Mouse (Mus musculus): Measurements from ENCODE around the gene Mum1.

The Mum1 gene

DNA sequence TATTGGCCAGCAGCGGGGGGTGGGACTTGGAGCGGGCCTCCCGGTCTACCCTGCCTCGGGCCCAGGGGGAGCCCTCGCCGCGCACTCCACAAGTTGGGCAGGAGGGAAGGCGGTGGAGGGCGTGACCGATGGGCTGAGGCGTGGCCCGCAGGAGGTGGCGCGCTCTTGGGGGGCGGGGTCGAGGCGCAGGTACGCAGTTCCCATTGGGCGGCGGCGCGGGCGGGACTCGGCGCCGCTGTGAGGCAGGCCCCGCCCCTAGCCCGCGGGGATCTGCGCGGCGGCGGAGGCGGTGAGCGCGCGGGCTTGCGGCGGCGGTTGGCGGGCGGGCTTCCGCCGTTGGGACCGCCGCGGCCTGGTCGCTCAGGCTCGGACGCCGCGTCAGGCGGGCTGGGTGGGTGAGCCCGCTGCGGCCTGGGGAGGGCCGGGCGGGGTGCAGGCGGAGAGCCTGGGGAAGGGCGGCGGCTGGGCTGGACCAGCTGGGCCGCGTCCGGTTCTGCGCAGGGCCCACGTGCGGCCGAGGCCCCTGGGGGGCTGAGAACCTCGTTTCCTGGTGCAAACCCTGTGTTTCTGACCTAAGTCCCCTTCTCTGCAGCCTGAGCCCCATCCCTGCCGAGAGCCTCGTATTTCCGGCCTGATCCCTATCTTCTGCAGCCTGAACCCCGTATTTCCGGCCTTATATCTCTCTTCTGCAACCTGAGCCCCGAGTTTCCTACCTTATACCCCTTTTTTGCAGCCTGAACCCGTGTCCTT is at the start of gene Mum1:
TSS of gene Mum1 (plus strand) at position 19 of the 750 bp plus-strand sequence.
- DNase-seq (ENCODE audit: low spot score in 2 of 2), result peak; percentile 98

DNA sequence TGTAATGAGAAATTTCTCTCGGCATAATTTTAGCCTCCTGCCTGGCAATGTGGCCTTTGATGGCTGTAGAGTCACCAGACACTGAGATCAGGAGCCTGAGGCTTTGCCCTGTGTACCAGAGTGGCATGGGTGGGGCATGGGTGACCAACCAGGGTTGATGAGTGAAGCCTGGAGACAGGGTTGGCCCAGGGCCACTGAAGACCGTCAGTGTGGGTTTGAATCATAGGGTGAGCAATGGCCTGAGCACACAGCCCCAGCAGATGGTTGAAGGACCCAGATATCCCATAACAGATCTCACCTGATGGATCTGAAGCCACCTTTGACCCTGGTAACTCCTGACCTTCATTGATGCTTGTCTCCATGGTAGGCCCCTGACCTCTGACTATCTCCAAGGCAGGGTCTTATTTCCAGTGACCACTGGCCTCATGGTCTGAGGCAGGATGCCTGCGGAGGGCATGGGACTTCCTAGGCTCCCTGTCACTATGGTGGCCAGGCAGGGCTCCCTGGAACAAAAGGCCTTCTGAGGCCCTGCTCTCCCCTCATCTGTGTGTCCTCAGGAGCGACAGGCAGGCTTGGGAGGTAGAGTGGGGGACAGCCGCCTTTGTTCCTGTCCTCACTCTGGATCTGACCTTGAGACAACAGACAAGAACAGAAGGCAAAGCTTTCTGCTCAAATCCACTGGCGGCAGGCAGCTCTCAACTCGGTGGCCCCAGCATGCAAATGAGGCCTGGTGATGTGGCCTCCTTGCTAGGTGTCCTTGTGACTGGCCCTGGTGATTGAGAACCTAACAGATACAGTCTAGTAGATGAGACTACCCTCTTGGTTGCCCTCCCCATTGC is 48.6 kb upstream of the Mum1 start:
- DNase-seq (ENCODE audit: low spot score in 2 of 2), result no peak

DNA sequence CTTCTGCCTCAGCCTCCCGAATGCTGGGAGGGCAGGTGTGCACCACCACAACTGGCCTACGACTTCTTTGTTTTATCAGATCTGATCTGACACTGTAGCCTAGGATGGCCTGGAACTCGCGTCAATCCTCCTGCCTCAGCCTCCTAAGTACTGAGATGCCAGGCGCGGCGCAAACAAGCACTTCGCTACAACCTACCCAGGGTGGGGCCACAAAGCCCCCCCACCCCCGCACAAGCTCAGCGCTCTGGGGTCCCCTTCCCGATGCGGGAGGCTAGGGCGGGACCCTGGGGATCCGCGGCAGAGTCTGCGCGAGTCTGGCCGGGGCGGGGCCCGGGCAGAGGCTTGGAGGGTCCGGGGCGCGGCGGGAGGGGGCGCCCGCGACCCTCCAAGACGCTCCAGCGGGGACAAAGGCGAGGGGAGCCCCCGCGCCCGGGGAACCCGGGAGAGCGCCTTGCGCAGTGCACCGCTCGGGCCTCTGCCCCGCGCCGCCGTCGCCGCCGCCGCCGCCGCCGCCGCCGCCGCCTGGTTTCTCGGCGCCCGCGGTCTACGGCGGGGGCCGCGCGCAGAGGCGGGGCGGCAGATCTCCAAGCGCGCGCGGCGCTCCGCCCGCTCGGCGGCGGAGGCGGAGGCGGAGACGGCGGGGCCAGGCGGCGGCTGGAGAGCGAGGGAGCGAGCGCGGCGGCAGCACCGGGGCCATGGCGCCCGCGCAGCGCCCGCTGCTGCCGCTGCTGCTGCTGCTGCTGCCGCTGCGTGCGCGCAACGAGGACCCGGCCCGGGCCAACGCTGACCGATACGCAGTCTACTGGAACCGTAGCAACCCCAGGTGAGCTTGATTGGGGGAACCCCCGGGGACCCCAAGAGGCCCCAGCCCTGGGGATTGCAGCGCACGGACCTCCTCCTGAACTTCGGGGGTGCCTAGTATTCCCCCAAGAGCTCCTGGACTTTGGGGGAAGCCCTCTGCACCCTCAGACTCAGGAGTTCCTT is 46.9 kb upstream of the Mum1 start, which contains the start of gene Efna2:
TSS of gene Efna2 (plus strand) at position 415 of the 984 bp plus-strand sequence.
- DNase-seq (ENCODE audit: low spot score in 2 of 2), result no peak

DNA sequence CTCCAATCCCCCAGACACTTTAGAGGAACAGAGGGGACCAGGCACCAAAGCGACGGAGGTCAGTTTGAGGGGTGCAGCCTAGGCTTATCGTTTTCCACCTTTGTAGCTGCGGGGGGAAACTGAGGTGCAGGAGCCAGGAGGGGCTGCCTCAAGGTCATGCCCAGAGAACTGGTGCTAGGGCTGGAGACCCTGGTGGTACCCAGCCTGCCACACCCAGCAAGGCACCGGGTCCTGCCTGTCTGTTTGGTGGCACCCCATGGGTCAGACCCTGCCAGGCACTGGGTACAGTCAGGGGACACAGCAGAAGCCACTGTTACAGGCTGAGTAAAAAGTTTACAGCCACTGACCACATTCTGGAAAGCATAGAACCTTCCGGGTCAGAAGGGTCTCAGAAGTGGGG is 45.9 kb upstream of the Mum1 start:
- no peak for DNase-seq (ENCODE audit: low spot score in 2 of 2)

DNA sequence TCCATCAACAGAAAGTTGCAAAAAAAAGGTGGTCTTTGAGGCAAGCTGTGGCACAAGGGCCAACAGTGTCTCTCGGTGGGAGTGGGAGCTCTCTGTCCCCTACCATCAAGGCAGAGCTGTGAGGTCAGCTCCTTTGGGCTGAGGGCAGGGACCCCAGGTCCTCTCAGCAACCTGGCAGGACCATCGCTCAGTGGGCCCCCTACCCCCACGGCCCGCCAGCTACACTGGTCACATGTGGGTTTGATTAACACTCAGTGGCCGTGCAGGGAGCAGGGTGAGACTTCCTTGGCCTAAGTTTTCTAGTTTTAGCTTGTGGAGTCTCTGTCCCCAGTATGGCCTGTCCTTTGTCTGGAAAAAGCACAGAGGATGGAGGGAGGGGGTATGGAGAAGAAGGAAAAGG is 45.4 kb upstream of the Mum1 start:
- DNase-seq (ENCODE audit: low spot score in 2 of 2), result no peak

DNA sequence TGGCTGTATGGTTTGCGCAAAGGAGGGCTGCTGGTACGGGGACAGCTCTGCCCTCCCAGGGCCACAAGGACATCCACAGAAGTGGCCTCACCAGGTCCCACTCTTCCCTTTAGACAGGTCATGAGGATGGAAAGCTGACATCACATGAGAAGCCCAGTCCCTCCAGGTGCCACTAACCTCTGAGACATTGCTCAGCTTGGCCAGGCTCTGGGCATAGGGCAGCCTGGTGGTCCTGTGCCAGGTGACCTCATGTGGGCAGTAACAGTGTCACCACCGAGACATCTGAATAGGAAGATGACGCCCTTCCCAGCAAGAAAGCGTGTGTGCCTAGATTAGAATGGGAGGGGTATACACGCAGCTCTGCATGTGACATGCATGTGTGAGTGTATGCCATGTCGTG is 43.7 kb upstream of the Mum1 start:
- no peak for DNase-seq (ENCODE audit: low spot score in 2 of 2)

DNA sequence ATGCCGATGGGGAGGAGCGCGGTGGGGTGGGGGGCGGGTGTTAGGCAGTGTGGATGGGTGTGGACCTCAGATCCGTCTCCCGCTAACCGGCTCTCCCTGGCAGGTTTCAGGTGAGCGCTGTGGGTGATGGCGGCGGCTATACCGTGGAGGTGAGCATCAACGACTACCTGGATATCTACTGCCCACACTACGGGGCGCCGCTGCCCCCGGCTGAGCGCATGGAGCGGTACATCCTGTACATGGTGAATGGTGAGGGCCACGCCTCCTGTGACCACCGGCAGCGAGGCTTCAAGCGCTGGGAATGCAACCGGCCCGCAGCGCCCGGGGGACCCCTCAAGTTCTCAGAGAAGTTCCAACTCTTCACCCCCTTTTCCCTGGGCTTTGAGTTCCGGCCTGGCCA is 39.6 kb upstream of the Mum1 start:
- DNase-seq (ENCODE audit: low spot score in 2 of 2), result no peak

DNA sequence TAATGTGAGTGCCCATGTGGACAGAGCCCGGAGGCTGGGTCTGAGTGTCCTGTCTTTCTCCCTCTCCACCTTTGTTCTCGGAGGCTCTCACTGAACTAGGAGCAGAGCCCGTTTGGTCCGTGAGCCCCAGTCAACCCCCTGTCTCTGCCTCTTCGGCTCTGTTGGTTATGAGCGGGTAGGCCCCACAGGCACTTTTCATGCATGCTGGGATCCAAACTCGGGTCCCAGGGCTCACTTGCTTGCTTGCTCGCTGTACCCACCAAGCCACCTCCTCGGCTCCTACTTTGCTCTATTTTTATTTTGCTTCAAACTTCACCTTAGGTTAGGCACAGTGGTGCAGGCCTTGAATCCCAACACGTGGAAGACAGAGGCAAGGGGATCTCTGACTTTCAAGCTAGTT is 38.5 kb upstream of the Mum1 start:
- no peak for DNase-seq (ENCODE audit: low spot score in 2 of 2)

DNA sequence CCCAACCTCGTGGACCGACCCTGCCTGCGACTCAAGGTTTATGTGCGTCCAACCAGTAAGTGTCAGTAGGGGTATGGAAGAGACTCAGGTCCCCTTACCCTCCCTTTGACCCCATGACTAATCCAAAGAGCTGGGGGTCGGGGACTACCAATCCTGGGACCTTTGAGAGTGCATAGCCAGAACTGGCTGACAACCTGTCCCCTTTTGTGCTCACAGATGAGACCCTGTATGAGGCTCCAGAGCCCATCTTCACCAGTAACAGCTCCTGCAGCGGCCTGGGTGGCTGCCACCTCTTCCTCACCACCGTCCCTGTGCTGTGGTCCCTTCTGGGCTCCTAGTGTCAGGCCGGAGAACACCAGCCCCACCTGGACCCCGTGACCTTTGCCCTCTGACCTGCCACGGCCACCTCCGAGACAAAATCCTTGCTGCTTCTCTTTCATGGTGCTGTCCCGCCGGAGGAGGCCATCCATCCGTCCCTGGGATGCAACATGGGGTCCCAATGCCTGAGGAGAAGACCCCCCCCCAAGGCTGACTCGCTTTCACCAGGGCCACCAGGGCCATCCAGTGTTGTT is 37.7 kb upstream of the Mum1 start:
- DNase-seq (ENCODE audit: low spot score in 2 of 2), result no peak

DNA sequence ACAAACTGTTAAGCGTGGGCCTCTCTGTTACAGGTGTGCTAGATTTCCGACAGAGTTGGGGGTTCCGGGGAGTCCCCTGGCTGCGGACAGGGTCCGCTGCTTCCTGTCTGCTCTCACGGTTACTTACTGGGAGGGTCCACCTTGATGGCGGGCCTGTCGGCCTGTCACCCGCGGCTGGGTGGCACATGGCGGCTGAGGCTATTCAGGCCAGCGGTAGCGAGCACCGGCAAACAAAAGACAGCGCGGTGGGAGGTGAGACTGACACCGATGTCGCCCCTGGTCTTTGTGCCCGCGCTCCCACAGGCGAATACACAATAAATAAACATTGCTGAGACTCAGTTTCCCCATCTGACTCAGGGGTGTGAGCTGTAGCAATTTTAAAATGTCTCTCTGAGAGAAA is 36.2 kb upstream of the Mum1 start:
- DNase-seq (ENCODE audit: low spot score in 2 of 2), result no peak

DNA sequence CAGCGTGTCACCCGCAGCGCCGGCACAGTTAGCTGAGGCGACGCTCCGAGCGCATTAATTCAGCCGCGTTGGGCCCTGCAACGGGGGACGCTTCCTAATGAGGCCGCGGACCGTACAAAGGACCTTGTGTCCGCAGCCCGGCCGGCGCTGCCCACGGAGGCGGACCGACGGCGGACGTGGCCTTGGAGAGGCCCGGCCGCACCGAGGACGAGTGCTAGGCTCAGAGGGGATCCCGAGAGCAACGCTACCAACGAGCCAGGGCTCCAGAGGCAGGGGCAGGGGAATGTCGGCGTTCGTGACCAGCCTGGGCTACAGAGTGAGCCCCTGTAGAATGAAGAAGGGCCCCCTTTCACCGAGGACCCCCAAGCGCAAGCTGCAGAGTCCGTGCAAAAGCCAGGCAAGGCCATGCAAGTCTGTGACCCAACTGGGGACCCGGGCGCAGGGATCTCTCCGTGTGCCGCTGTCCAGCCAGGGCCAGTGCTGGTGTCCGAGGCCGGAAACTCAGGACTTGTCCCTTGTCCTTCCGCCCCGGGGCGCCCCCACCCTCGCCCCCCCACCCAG is 35.7 kb upstream of the Mum1 start:
- DNase-seq (ENCODE audit: low spot score in 2 of 2), result no peak

DNA sequence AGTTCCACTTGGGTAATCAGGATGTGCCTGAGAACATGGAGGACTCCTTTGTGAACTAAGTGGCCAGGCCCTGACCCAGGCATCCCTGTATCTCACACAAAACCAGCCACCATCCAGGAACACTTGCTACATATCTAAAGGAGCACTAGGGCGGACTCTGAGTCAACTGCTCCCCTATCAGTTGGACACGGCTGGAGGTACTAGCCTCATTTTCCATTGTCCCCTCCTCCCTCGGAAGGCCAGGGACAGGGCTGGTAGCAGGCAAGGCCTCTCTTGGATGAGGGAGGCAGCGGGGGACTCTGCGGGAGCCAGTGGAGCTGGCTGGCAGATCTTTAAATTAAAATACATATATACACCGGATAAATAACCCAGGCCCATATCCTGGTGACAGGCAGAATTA is 32.3 kb upstream of the Mum1 start:
- DNase-seq (ENCODE audit: low spot score in 2 of 2), result no peak

DNA sequence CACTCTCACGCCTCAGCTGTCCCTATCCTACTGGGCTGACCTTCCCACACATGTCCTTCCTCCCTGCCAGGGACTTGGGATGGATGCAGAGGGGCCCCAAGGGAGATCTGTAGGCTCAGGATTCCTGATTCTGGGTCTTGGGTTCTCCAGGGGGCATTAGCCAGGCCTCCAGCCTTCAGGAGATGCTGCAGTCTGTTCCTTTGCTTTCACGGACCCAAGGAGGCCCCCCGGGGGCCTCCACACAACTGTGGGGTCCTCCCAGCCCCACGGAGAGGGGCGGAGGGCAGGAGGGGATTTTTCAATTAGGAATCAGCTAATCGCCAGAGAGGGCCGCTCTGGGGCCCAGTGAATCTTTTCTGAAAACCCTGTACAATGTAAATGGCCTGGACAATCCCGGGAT is 31.8 kb upstream of the Mum1 start:
- no peak for DNase-seq (ENCODE audit: low spot score in 2 of 2)

DNA sequence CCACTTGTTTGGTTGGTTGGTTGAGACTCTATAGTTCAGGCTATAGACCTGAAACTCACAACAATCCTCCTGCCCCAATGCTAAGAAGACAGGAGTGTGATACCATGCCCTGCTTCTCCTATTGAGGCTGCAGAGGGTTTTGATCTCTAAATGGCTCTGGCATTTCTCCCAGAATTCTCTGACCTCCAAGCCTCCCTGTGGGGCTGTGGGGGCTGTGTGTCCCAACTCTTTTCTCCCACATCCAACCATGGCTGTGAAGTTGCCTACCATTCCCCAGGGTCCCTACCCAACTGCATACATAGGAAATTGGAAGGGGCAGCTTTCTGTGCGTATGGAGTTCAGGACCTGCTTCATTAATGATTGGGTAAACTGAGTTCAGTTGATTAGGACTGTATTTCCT is 30.1 kb upstream of the Mum1 start:
- no peak for DNase-seq (ENCODE audit: low spot score in 2 of 2)

DNA sequence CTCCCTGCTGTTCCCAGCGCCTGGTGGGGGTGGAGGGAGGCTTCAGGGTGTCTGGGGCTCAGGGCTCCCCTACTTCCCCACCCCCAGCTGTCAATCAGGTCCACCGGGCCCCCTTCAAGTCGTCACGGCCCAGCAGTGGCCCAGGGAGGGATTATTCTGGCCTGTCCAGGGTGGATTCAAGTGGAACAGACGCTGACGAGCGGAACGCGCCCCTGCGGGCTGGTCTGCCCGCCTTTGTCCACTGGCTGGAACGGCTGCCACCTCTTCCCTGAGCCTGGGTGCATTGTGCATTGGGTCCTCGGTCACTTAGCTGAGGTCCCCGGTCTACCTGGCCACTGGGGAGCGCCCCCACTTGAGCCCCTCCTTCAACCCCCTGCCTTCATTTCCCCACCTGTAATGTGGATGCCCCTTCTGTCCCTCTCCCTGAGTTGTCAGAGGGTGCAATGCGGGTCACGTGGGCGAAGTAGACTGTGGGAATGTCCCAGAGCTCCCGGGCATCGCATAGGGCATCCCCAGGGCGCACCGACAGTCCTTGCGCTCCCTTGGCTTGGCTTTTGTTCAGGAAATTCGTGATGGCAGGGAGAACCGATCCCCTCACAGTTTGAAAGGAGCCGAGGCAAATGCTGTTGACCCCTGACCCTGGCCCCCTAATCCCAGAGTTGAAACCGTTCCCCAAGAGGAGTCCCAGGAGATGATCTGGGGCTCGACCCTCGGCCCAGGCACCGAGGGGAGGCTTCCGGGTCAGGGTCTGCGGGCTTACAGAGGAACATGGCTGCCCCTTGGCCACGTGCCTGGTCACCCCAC is 29.3 kb upstream of the Mum1 start:
- no peak for DNase-seq (ENCODE audit: low spot score in 2 of 2)

DNA sequence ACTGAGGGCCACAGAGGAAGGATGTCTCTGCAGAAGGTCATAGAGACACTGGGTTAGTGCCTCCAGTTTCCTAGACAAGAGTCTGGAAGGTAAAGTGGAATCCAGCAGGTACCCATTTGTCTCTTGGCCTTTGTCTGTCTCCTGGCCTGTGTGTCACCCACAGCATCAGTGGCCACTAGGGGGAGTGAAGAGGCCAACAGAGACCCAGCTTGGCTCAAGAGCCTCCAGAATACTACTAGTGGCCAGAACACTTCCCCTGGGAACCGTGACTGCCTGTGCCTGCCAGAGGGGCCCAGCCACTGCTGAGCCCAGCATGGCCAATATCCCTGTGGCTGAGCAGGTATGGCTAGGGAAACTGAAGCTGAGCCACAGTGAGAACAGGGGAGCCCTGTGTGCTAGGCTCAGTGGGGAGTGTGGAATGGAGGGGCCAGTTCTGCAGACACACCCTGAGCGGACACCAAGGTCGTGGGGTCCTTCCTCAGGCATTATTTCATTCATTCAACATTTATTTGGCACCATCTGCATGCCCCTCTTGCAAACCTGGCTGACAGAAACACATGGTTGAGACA is 26.7 kb upstream of the Mum1 start:
- DNase-seq (ENCODE audit: low spot score in 2 of 2), result peak; percentile 79 to 89

DNA sequence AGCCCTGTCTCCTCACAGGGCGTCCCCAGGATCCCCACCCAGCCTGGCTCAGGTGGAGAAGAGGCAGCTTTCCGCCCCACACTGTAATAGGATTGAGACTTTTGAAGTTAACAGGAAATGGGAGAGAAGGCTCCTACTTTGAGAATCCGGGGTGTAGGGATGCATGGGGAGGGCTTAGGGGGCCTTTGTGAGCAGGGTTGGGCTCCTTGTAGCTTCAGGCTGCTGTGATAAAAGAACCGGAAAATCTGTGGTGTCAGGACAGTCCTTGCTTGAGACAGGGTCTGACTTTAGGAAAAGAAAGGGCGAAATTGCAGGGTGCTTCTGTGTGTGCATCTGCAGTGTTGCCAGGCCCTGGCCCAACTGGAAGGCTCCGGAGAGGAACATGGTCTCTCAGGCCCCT is 25.7 kb upstream of the Mum1 start:
- no peak for DNase-seq (ENCODE audit: low spot score in 2 of 2)

DNA sequence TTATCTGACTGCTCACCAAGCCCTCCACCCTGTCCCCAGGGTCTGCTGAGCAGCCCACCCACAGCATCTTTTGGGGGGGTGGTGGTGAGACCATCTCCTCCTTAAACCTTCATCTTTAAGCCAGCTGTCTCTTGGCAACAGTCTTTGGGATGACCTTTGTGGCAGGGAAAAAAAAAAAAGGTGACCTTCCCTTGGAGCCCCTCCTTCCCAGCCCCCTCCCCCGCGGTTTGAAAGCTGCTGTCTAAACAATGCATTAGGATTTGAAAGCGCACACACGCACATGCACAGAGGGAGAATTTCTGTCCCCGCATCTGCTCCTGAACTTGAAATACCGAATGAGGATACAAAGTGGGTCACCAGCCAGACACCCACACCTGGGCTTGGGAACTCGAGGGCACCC is 22.2 kb upstream of the Mum1 start:
- no peak for DNase-seq (ENCODE audit: low spot score in 2 of 2)

DNA sequence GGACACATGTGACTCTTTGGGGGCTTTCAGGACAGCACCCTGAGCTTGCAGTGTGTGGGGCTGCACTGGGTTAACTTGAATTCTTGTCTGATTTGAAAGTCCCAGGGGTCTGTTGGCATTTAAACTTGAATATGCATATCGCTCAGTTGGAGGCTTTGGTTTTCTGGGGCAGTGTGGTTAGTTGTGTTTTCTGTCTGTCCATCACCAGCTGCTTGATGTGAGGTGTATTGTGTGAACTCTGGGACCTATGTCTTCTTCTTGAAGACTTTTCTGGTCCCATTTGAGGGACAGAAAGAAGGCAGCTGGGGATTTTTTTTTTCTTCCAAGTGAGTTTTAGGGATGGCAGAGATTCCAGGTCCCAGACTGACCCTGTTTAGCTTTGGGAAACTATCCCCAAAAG is 19.0 kb upstream of the Mum1 start:
- no peak for DNase-seq (ENCODE audit: low spot score in 2 of 2)

DNA sequence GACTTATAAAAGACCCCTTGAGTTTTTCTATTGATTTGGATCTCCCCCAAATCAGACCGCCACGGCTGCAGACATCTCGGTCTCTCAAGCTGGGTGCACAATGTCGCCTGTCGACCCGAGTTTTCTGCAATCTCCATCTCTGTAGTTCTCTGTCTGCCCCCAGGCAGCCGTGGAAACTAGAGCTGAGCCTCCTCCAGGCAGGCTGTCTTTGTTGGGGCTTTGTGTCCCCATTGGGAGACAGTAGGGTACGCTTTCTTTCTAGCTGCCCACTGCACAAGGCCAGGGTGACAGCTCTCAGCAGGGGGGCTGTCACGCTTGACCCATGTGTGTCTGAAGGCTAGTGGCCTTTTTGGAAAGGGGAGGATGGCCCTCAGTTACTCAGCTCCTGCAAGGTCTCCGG is 18.6 kb upstream of the Mum1 start:
- no peak for DNase-seq (ENCODE audit: low spot score in 2 of 2)
